Mouse (Mus musculus) CH12.LX (cell line): Measurements from ENCODE around the gene Ankfn1. TPM values are rescaled to one million over a fixed set of nuclear protein-coding genes. Genes with fewer than 3 reads are reported as not detected.

Experiments used
- DNase-seq: peaks from one replicate; pipeline ENCODE4 v3.0.0-alpha.2; 2013; ENCODE audit errors: extremely low read depth
- H3K27ac ChIP-seq: 2 replicates; pipeline ENCODE4 v1.5.1; 2012; ENCODE audit warnings: low read depth, mild to moderate bottlenecking, control low read depth, moderate library complexity; ENCODE audit not compliant: insufficient read depth
- H3K27me3 ChIP-seq: replicated peaks from 2 replicates; pipeline ENCODE3; 2012; ENCODE audit warnings: inconsistent platforms
- H3K36me3 ChIP-seq, 2 experiments: replicated peaks in 1 of 2; 2 replicates each; pipeline versions ENCODE3 to v1.6.1; 2012; ENCODE audit warnings: inconsistent platforms in 1 of 2, low read length in 1 of 2, mild to moderate bottlenecking in 1 of 2, mixed read lengths in 1 of 2, moderate library complexity in 1 of 2; ENCODE audit not compliant: control insufficient read depth in 1 of 2, insufficient read depth in 1 of 2
- H3K4me1 ChIP-seq, 2 experiments: 2 replicates each; pipeline ENCODE4 v1.6.1; 2012; ENCODE audit warnings: inconsistent platforms in 1 of 2, moderate library complexity in 1 of 2; ENCODE audit not compliant: insufficient read depth in 2 of 2, control insufficient read depth in 1 of 2
- H3K4me2 ChIP-seq: 2 replicates; pipeline ENCODE4 v1.6.1; 2012; ENCODE audit warnings: low read depth, mild to moderate bottlenecking, control low read depth; ENCODE audit not compliant: poor library complexity, insufficient read depth, severe bottlenecking
- H3K4me3 ChIP-seq, 3 experiments: fragments of 150-350 bp in 1 of 3; sonication (generic) in 1 of 3; replicated peaks in 1 of 3; 2 replicates each; pipeline versions ENCODE3 to v1.5.1; 2011 to 2012; ENCODE audit warnings: low read depth in 2 of 3, low read length in 2 of 3, mild to moderate bottlenecking in 2 of 3, moderate library complexity in 2 of 3, control low read depth in 1 of 3, improper control_type of control experiment in 1 of 3, inconsistent platforms in 1 of 3, mixed read lengths in 1 of 3; ENCODE audit not compliant: poor library complexity in 1 of 3
- H3K79me2 ChIP-seq: replicated peaks from 2 replicates; pipeline ENCODE4 v1.6.1; 2012; ENCODE audit warnings: mild to moderate bottlenecking, moderate library complexity; ENCODE audit not compliant: control insufficient read depth, poor library complexity, insufficient read depth, severe bottlenecking; ENCODE audit errors: extremely low read depth
- H3K9ac ChIP-seq: 2 replicates; pipeline ENCODE4 v1.6.1; 2012; ENCODE audit warnings: low read depth, mild to moderate bottlenecking, control low read depth, moderate library complexity; ENCODE audit not compliant: insufficient read depth
- H3K9me3 ChIP-seq: replicated peaks from 2 replicates; pipeline ENCODE3; 2012; ENCODE audit warnings: low read length, inconsistent platforms, mixed read lengths
- BHLHE40 ChIP-seq: IDR thresholded peaks from 2 replicates; pipeline ENCODE4 v1.6.1; 2011; ENCODE audit warnings: mild to moderate bottlenecking, low read depth, low read length, improper control_type of control experiment
- CHD2 ChIP-seq: IDR thresholded peaks from 2 replicates; pipeline ENCODE4 v1.6.1; 2011; ENCODE audit warnings: low read length, improper control_type of control experiment
- CTCF ChIP-seq, 2 experiments: IDR thresholded peaks in 1 of 2; conservative IDR thresholded peaks in 1 of 2; 2 replicates each; pipeline ENCODE4 v1.5.1; 2011 to 2012; ENCODE audit warnings: low read depth in 2 of 2, low read length in 2 of 2, improper control_type of control experiment in 1 of 2, inconsistent platforms in 1 of 2, mild to moderate bottlenecking in 1 of 2, moderate library complexity in 1 of 2
- E2F4 ChIP-seq: IDR thresholded peaks from 2 replicates; pipeline ENCODE4 v1.6.1; 2011; ENCODE audit warnings: low read depth, low read length, improper control_type of control experiment; ENCODE audit not compliant: insufficient replicate concordance
- EP300 ChIP-seq: IDR thresholded peaks from 2 replicates; pipeline ENCODE4 v1.6.1; 2011; ENCODE audit warnings: low read length, improper control_type of control experiment
- JUND ChIP-seq: conservative IDR thresholded peaks from 2 replicates; pipeline ENCODE4 v1.6.1; 2011; ENCODE audit warnings: low read depth, low read length, improper control_type of control experiment
- KAT2A ChIP-seq: IDR thresholded peaks from 2 replicates; pipeline ENCODE4 v1.6.1; 2012; ENCODE audit warnings: low read length, improper control_type of control experiment, inconsistent platforms; ENCODE audit not compliant: insufficient replicate concordance
- MAFK ChIP-seq: IDR thresholded peaks from 2 replicates; pipeline ENCODE4 v1.6.1; 2011; ENCODE audit warnings: low read length, improper control_type of control experiment; ENCODE audit not compliant: insufficient replicate concordance
- MAZ ChIP-seq: IDR thresholded peaks from 2 replicates; pipeline ENCODE4 v1.6.1; 2012; ENCODE audit warnings: low read depth, mild to moderate bottlenecking, inconsistent platforms, low read length, improper control_type of control experiment, moderate library complexity
- NELFE ChIP-seq: IDR thresholded peaks from 2 replicates; pipeline ENCODE4 v1.6.1; 2011; ENCODE audit warnings: low read depth, low read length, improper control_type of control experiment
- PAX5 ChIP-seq: IDR thresholded peaks from 2 replicates; pipeline ENCODE4 v1.6.1; 2012; ENCODE audit warnings: low read length, inconsistent platforms, mixed read lengths
- POLR2A ChIP-seq: IDR thresholded peaks from 2 replicates; pipeline ENCODE4 v1.6.1; 2011; ENCODE audit warnings: low read depth, mild to moderate bottlenecking, improper control_type of control experiment, low read length
- POLR2AphosphoS2 ChIP-seq: IDR thresholded peaks from 2 replicates; pipeline ENCODE4 v1.6.1; 2011; ENCODE audit warnings: low read depth, low read length, improper control_type of control experiment
- RAD21 ChIP-seq: IDR thresholded peaks from 2 replicates; pipeline ENCODE4 v1.6.1; 2011; ENCODE audit warnings: low read depth, mild to moderate bottlenecking, low read length, improper control_type of control experiment, moderate library complexity
- SIN3A ChIP-seq: IDR thresholded peaks from 2 replicates; pipeline ENCODE4 v1.6.1; 2012; ENCODE audit warnings: low read length, improper control_type of control experiment, inconsistent platforms
- SMC3 ChIP-seq: IDR thresholded peaks from 2 replicates; pipeline ENCODE4 v1.6.1; 2011; ENCODE audit warnings: low read depth, low read length, improper control_type of control experiment
- TBP ChIP-seq: conservative IDR thresholded peaks from 2 replicates; pipeline ENCODE4 v1.6.1; 2011; ENCODE audit warnings: low read depth, low read length, improper control_type of control experiment
- TCF12 ChIP-seq: IDR thresholded peaks from 2 replicates; pipeline ENCODE4 v1.6.1; 2014; ENCODE audit warnings: low read depth, mild to moderate bottlenecking, inconsistent platforms, low read length, improper control_type of control experiment
- UBTF ChIP-seq: IDR thresholded peaks from 2 replicates; pipeline ENCODE4 v1.6.1; 2012; ENCODE audit warnings: low read depth, mild to moderate bottlenecking, inconsistent platforms, low read length, improper control_type of control experiment, moderate library complexity
- USF1 ChIP-seq: IDR thresholded peaks from 2 replicates; pipeline ENCODE4 v1.6.1; 2014; ENCODE audit warnings: low read depth, mild to moderate bottlenecking, inconsistent platforms, low read length, improper control_type of control experiment
- USF2 ChIP-seq: conservative IDR thresholded peaks from 2 replicates; pipeline ENCODE4 v1.6.1; 2011; ENCODE audit warnings: low read depth, low read length, improper control_type of control experiment
- ZMIZ1 ChIP-seq: IDR thresholded peaks from 2 replicates; pipeline ENCODE4 v1.6.1; 2012; ENCODE audit warnings: low read depth, mild to moderate bottlenecking, inconsistent platforms, low read length, improper control_type of control experiment
- ZNF384 ChIP-seq: IDR thresholded peaks from 2 replicates; pipeline ENCODE4 v1.6.1; 2012; ENCODE audit warnings: low read depth, low read length, improper control_type of control experiment, inconsistent platforms
- dilution Hi-C: fragments of 300-500 bp; cut with MboI; formaldehyde crosslinking; loops from 2 replicates; pipeline ENCODE4 v1.14.3; 2020; ENCODE audit warnings: low sequenced_read_pairs; ENCODE audit not compliant: extremely low pct_unique_long_range_greater_than_20kb, extremely low pct_ligation_motif_present
- in situ Hi-C: fragments of 300-500 bp; cut with MboI; formaldehyde crosslinking; loops from 3 replicates; pipeline ENCODE4 v1.14.3; 2019; ENCODE audit warnings: low sequenced_read_pairs, low pct_ligation_motif_present, low pct_unique_long_range_greater_than_20kb, mixed read lengths
- polyA plus RNA-seq: library from polyadenylated mRNA; unstranded; fragments of >175 nt; gene quantifications from 2 replicates; pipeline ENCODE4 v1.2.1, GENCODE M21; 2012; ENCODE audit warnings: low read depth; ENCODE audit not compliant: insufficient read length
- total RNA-seq, 2 experiments: library from RNA; depleted of rRNA; stranded (reverse); fragments of 300-350 nt in 1 of 2; fragments of >200 nt in 1 of 2; gene quantifications; 2 replicates each; pipeline ENCODE4 v1.2.3; 2012 to 2014

Ankfn1 gene
- total and polyA plus RNA-seq, 3 experiments: not detected

- Histone ChIP-seq H3K4me3 (no peak overlapping the region), H3K4me2 (no peak overlapping the region), H3K27ac (no peak overlapping the region), H3K9ac (no peak overlapping the region), H3K4me1 (peaks cover 0 to 4% of the 10 kb centered on the region in 2 experiments; a peak in 1 of 4 replicates), H3K79me2 (no peaks in the 10 kb centered on the region), H3K9me3 (no peaks in the 10 kb centered on the region), H3K27me3 (no peaks in the 10 kb centered on the region), H3K36me3 (no peaks in the 10 kb centered on the region)
- dilution Hi-C loops (no loop called here), in situ Hi-C loops (no loop called here)
- DNase-seq: no peak
- no peak for TF ChIP-seq JUND
- TF ChIP-seq KAT2A: no peak
- TF ChIP-seq ZNF384: no peak
- no peak for TF ChIP-seq PAX5
- TF ChIP-seq CHD2: no peak
- no peak for TF ChIP-seq USF2
- TF ChIP-seq MAZ: no peak
- no peak for TF ChIP-seq UBTF
- no peak for TF ChIP-seq RAD21
- no peak for TF ChIP-seq SMC3
- TF ChIP-seq TCF12: no peak
- TF ChIP-seq USF1: no peak
- TF ChIP-seq NELFE: no peak
- TF ChIP-seq TBP: no peak
- TF ChIP-seq POLR2AphosphoS2: no peak
- TF ChIP-seq CTCF (conservative IDR thresholded peaks at IDR 0.05 in 1 of 2, IDR thresholded peaks at IDR 0.05 in 1 of 2; ENCODE audit: low read depth in 2 of 2, low read length in 2 of 2): no peak
- no peak for TF ChIP-seq SIN3A
- no peak for TF ChIP-seq BHLHE40
- TF ChIP-seq POLR2A: no peak
Measured at GRCm38 (mm10) chr11:89459437-89459836, 318.0 kb downstream of the Ankfn1 start.

- H3K9me3 ChIP-seq: no peaks in the 10 kb centered on the region
- TF ChIP-seq USF1 (no peak), SIN3A (no peak), ZMIZ1 (no peak), NELFE (no peak), E2F4 (no peak), EP300 (no peak), BHLHE40 (no peak), MAFK (no peak)
- no peaks in the 10 kb centered on the region for H3K36me3 ChIP-seq
- no peak overlapping the region for H3K4me2 ChIP-seq
- no peak for DNase-seq
- H3K27me3 ChIP-seq: no peaks in the 10 kb centered on the region
- H3K79me2 ChIP-seq: no peaks in the 10 kb centered on the region
- peaks cover 0 to 8% of the 10 kb centered on the region in 2 experiments; a peak in 2 of 4 replicates for H3K4me1 ChIP-seq
- no peak overlapping the region for H3K27ac ChIP-seq
- in situ Hi-C loops (no loop called here), dilution Hi-C loops (no loop called here)
- no peak overlapping the region for H3K4me3 ChIP-seq
- no peak overlapping the region for H3K9ac ChIP-seq
Measured at GRCm38 (mm10) chr11:89455647-89456231, 321.7 kb downstream of the Ankfn1 start.
